Mouse (Mus musculus): ENCODE data around the gene 2310022B05Rik. TPM values are rescaled to one million over a fixed set of nuclear protein-coding genes. Genes with fewer than 3 reads are reported as not detected.

The 2310022B05Rik gene
- 44.4 and 47.9 TPM in 2 replicates for polyA plus RNA-seq (2012; rRNA removed)

DNA sequence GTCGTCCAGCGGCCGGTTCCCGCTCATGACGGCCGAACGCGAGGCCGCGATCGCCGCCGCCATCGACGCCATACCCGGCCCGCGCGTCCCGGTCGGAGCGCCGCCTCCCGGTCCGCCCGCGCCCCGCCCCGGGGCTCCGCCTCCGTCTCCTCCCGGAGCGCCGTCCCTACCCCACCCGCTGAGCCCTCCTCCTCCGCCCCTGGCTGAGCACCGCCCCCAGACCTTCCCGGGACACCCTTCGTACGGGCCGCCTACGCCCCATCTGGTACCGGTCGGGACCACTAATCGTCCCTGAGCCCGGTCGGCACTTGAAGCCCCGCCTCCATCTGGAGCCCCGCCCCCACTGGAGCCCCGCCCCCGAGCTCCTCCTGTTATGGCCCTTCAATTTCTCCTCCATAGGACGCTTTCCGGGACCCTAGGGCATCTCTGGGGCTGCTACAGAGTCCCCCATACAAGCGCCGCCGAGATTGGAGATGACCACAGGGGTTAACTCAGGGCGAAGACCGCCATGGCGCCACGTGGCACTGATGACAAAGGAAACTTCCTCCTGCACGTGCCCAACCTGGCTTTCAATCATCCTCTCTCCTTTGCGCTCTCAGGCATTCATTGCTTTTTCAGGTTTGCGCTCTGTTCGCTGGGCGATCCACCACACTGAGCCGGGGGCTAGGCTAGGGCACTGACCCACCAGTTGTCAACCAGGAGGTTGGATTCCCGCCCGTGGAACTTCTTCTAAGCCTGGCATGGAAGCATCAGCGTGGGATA lies at the start of gene 2310022B05Rik:
2310022B05Rik (minus strand) TSS at position 258 of the 762 bp plus-strand sequence.
- Histone ChIP-seq H3K4me3 (ENCODE audit: insufficient read depth, low read depth, low read length) (peak within 1 kb of the TSS; percentile 62), H3K4me1 (ENCODE audit: control insufficient read depth, insufficient read depth, low read length) (peaks cover 12% of the 10 kb centered on the region; the same call in 1 of the 2 replicates), H3K36me3 (ENCODE audit: control insufficient read depth, insufficient read depth, low read length) (no peaks in the 10 kb centered on the region), H3K27me3 (replicated peaks; ENCODE audit: control insufficient read depth, insufficient read depth, low read length) (no peaks in the 10 kb centered on the region), H3K27ac (ENCODE audit: insufficient read depth, low read depth, low read length) (peak within 1 kb of the TSS; percentile 47)
- 2% methylated on average over 57 of the region's 69 CpGs for WGBS
- DNase-seq: peak; percentile 95
- TF ChIP-seq CTCF (conservative IDR thresholded peaks at IDR 0.05; ENCODE audit: insufficient read depth, insufficient read length, low read depth, low read length): no peak
- TF ChIP-seq POLR2A (IDR thresholded peaks at IDR 0.05; ENCODE audit: low read depth, low read length): peak; percentile 34

DNA sequence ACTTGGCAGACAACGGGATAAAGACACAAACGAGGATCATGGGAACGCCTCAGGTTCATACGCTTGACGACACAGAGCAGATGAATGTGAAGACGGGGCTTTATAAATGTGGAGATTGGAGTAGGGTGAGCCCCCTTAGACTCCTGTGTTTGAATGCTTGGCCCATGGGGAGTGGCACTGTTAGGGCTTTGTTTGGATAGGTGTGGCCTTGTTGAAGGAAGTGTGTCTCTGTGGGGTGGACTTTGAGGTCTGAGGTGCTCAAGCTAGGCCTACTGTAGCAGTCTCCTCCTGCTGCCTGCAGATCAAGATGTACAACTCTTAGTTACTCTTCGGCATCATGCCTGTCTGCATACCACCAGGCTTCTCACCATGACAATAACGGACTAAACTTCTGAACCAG lies 42.7 kb upstream of the 2310022B05Rik start:
- WGBS: 96% methylated on average over 8 of the region's 8 CpGs
- H3K4me3 ChIP-seq (ENCODE audit: insufficient read depth, low read depth, low read length): no peak overlapping the region
- TF ChIP-seq CTCF (conservative IDR thresholded peaks at IDR 0.05; ENCODE audit: insufficient read depth, insufficient read length, low read depth, low read length) (no peak), POLR2A (IDR thresholded peaks at IDR 0.05; ENCODE audit: low read depth, low read length) (no peak)
- H3K27me3 ChIP-seq (replicated peaks; ENCODE audit: control insufficient read depth, insufficient read depth, low read length): no peaks in the 10 kb centered on the region
- H3K27ac ChIP-seq (ENCODE audit: insufficient read depth, low read depth, low read length): no peak overlapping the region
- no peak for DNase-seq
- H3K36me3 ChIP-seq (ENCODE audit: control insufficient read depth, insufficient read depth, low read length): no peaks in the 10 kb centered on the region
- H3K4me1 ChIP-seq (ENCODE audit: control insufficient read depth, insufficient read depth, low read length): no peaks in the 10 kb centered on the region

DNA sequence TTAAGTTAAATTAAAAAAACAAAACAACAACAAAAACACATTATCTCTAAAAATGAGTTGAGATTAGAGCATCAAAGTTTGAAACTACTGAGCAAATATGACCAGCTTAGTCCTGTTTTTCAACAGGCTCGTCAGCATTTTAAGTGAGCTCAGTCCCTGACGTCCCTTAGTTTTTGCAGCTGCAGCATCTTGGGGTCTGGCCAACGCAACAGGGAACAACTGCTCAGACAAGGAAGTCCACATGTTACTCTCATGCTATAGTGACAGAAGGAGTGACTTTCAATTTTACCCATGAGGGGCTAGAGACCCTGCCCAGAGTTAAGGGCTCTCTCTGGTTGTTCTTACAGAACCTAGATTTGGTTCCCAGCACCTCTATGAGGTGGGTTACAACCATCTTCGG lies 41.2 kb upstream of the 2310022B05Rik start:
- WGBS: 85% methylated on average over 4 of the region's 4 CpGs
- Histone ChIP-seq H3K4me1 (ENCODE audit: control insufficient read depth, insufficient read depth, low read length) (no peaks in the 10 kb centered on the region), H3K27ac (ENCODE audit: insufficient read depth, low read depth, low read length) (no peak overlapping the region), H3K36me3 (ENCODE audit: control insufficient read depth, insufficient read depth, low read length) (no peaks in the 10 kb centered on the region), H3K4me3 (ENCODE audit: insufficient read depth, low read depth, low read length) (no peak overlapping the region), H3K27me3 (replicated peaks; ENCODE audit: control insufficient read depth, insufficient read depth, low read length) (no peaks in the 10 kb centered on the region)
- no peak for TF ChIP-seq CTCF (conservative IDR thresholded peaks at IDR 0.05; ENCODE audit: insufficient read depth, insufficient read length, low read depth, low read length)
- TF ChIP-seq POLR2A (IDR thresholded peaks at IDR 0.05; ENCODE audit: low read depth, low read length): no peak
- DNase-seq: no peak

DNA sequence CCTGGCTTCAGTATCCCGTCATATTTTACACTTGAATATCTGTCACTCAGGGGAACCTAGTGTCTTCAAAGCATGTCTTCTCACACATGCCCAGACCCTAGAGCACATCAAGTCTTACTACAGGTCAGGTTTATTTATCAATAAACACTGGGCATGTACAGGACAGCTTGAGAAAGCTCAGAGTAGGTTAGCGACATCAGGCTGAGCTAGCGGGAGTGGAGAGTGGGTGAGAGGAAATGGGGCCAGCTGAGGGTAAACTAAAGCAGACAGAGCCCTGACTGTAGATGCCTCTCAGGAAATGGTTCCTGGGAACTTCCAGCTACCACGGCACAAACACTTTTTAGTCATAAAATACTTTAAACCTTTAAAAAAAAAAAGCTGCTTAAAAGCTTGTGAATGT lies 40.4 kb upstream of the 2310022B05Rik start:
- no peaks in the 10 kb centered on the region for H3K36me3 ChIP-seq (ENCODE audit: control insufficient read depth, insufficient read depth, low read length)
- WGBS: 63% methylated on average over 4 of the region's 4 CpGs
- no peak overlapping the region for H3K27ac ChIP-seq (ENCODE audit: insufficient read depth, low read depth, low read length)

DNA sequence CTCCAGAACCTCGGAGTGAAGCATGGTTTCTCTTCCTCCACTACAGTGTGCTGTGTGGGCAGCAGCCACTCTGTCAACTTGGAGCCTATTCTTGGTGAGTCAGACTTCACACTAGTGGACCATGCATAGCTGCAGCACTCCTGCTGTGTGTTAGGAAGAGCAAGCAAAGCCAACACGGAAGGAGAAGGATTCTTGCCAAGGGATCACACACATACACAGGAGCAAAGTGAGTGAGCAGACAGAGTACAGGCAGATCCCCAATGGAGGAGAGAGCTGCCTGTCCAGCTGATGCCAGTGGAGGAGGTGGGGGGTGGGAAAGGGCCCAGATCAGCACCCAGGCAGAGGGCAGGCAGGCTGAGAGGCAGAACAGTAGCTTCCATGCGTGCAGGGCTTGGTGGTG lies 39.0 kb upstream of the 2310022B05Rik start:
- whole genome bisulfite sequencing: 74% methylated on average over 3 of the region's 3 CpGs
- H3K4me3 ChIP-seq (ENCODE audit: insufficient read depth, low read depth, low read length): no peak overlapping the region
- no peak for DNase-seq
- H3K27me3 ChIP-seq (replicated peaks; ENCODE audit: control insufficient read depth, insufficient read depth, low read length): no peaks in the 10 kb centered on the region
- no peaks in the 10 kb centered on the region for H3K4me1 ChIP-seq (ENCODE audit: control insufficient read depth, insufficient read depth, low read length)
- H3K36me3 ChIP-seq (ENCODE audit: control insufficient read depth, insufficient read depth, low read length): no peaks in the 10 kb centered on the region
- no peak overlapping the region for H3K27ac ChIP-seq (ENCODE audit: insufficient read depth, low read depth, low read length)
- TF ChIP-seq CTCF (conservative IDR thresholded peaks at IDR 0.05; ENCODE audit: insufficient read depth, insufficient read length, low read depth, low read length): no peak
- no peak for TF ChIP-seq POLR2A (IDR thresholded peaks at IDR 0.05; ENCODE audit: low read depth, low read length)

More for the DNA sequence above, 40.4 kb upstream of the 2310022B05Rik start:
- no peak for DNase-seq
- TF ChIP-seq CTCF (conservative IDR thresholded peaks at IDR 0.05; ENCODE audit: insufficient read depth, insufficient read length, low read depth, low read length): no peak
- no peak for TF ChIP-seq POLR2A (IDR thresholded peaks at IDR 0.05; ENCODE audit: low read depth, low read length)
- Histone ChIP-seq H3K4me3 (ENCODE audit: insufficient read depth, low read depth, low read length) (no peak overlapping the region), H3K4me1 (ENCODE audit: control insufficient read depth, insufficient read depth, low read length) (no peaks in the 10 kb centered on the region), H3K27me3 (replicated peaks; ENCODE audit: control insufficient read depth, insufficient read depth, low read length) (no peaks in the 10 kb centered on the region)

DNA sequence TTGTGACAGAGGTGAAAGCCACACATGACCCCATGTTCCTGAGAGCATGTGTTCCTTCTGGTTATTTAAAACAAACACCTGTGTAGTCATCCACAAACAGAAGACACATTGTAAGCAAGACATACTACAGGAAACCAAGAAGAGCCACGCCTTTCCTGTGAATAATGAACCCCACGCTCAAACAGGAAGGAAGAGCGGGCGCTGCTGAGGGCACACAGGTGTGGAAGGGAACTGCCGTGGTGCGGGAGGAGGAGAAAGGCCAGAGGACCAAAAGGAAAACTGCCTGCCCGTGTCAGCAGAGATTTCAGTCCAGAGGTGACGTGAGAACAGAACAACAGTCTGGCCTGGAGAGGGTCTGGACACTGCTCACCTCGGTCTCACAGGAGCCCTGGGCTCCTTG lies 37.9 kb upstream of the 2310022B05Rik start:
- no peak overlapping the region for H3K4me3 ChIP-seq (ENCODE audit: insufficient read depth, low read depth, low read length)
- 71% methylated on average over 9 of the region's 9 CpGs for WGBS
- no peak overlapping the region for H3K27ac ChIP-seq (ENCODE audit: insufficient read depth, low read depth, low read length)
- H3K4me1 ChIP-seq (ENCODE audit: control insufficient read depth, insufficient read depth, low read length): no peaks in the 10 kb centered on the region
- no peak for DNase-seq
- no peaks in the 10 kb centered on the region for H3K36me3 ChIP-seq (ENCODE audit: control insufficient read depth, insufficient read depth, low read length)
- H3K27me3 ChIP-seq (replicated peaks; ENCODE audit: control insufficient read depth, insufficient read depth, low read length): no peaks in the 10 kb centered on the region
- no peak for TF ChIP-seq POLR2A (IDR thresholded peaks at IDR 0.05; ENCODE audit: low read depth, low read length)
- no peak for TF ChIP-seq CTCF (conservative IDR thresholded peaks at IDR 0.05; ENCODE audit: insufficient read depth, insufficient read length, low read depth, low read length)

DNA sequence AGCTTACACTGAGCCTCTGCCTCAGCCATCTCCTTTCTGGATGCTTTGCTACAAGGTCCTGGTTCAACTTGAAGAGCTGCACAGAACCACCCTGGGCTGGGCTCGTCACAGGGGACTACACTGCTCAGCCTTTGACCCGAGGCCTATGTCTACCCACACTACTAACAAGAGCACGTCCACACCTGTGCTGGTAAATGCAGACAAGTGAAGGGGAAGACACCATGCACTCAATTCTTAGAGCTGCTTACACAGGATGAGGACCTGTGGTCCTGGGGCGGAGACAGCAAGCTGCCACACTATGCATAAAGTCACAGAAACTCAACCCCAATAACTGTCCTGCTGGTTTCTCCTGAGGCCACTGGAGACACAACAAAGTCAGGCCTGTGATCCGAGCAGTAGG lies 37.1 kb upstream of the 2310022B05Rik start:
- Histone ChIP-seq H3K4me3 (ENCODE audit: insufficient read depth, low read depth, low read length) (no peak overlapping the region), H3K27ac (ENCODE audit: insufficient read depth, low read depth, low read length) (no peak overlapping the region), H3K36me3 (ENCODE audit: control insufficient read depth, insufficient read depth, low read length) (no peaks in the 10 kb centered on the region), H3K4me1 (ENCODE audit: control insufficient read depth, insufficient read depth, low read length) (no peaks in the 10 kb centered on the region), H3K27me3 (replicated peaks; ENCODE audit: control insufficient read depth, insufficient read depth, low read length) (no peaks in the 10 kb centered on the region)
- TF ChIP-seq CTCF (conservative IDR thresholded peaks at IDR 0.05; ENCODE audit: insufficient read depth, insufficient read length, low read depth, low read length): no peak
- TF ChIP-seq POLR2A (IDR thresholded peaks at IDR 0.05; ENCODE audit: low read depth, low read length): no peak
- 94% methylated on average over 5 of the region's 5 CpGs for WGBS
- DNase-seq: no peak

All from kidney, adult 2 months (tissue).